Mouse (Mus musculus) thymus, adult 2 months (tissue): Measurements from ENCODE around the gene Sspn. TPM values are rescaled to one million over a fixed set of nuclear protein-coding genes. Genes with fewer than 3 reads are reported as not detected.

Source experiments
- DNase-seq: peaks from one replicate; pipeline ENCODE4 v3.0.0; 2021
- H3K27ac ChIP-seq: fragments of 200-500 bp; 2 replicates; pipeline ENCODE4 v1.5.1; 2012; ENCODE audit warnings: low read length, control low read depth; ENCODE audit not compliant: control insufficient read depth, insufficient read depth
- H3K27me3 ChIP-seq: fragments of 200-500 bp; 2 replicates; pipeline ENCODE4 v1.6.1; 2012; ENCODE audit warnings: mild to moderate bottlenecking, low read length, moderate library complexity, mixed read lengths; ENCODE audit not compliant: control insufficient read depth, insufficient read depth
- H3K36me3 ChIP-seq: fragments of 200-500 bp; 2 replicates; pipeline ENCODE4 v1.6.1; 2012; ENCODE audit warnings: mild to moderate bottlenecking, low read length, moderate library complexity; ENCODE audit not compliant: control insufficient read depth, insufficient read depth
- H3K4me1 ChIP-seq: fragments of 200-500 bp; replicated peaks from 2 replicates; pipeline ENCODE4 v1.6.1; 2012; ENCODE audit warnings: low read length; ENCODE audit not compliant: control insufficient read depth, insufficient read depth
- H3K4me3 ChIP-seq: fragments of 200-500 bp; 2 replicates; pipeline ENCODE4 v1.5.1; 2012; ENCODE audit warnings: mild to moderate bottlenecking, low read length, control low read depth, moderate library complexity; ENCODE audit not compliant: control insufficient read depth, insufficient read depth
- CTCF ChIP-seq: fragments of 200-500 bp; IDR thresholded peaks from 2 replicates; pipeline ENCODE4 v1.5.1; 2012; ENCODE audit warnings: mild to moderate bottlenecking, control low read depth, low read length, moderate library complexity, borderline replicate concordance; ENCODE audit not compliant: control insufficient read depth, poor library complexity, insufficient read depth; ENCODE audit errors: extremely low read depth
- POLR2A ChIP-seq: fragments of 200-500 bp; IDR thresholded peaks from 2 replicates; pipeline ENCODE4 v1.6.1; 2012; ENCODE audit warnings: mild to moderate bottlenecking, low read length, control low read depth, moderate library complexity; ENCODE audit not compliant: control insufficient read depth, poor library complexity, insufficient read depth; ENCODE audit errors: extremely low read depth
- WGBS: fragments of 180-500 bp; shearing (Covaris S2); methylation state at CpG from one replicate; pipeline ENCODE4 v1.1.7; 2018; 5-methylcytosine and 5-hydroxymethylcytosine counted together
- polyA plus RNA-seq: library from polyadenylated mRNA; depleted of rRNA; stranded (reverse); fragments of >200 nt; gene quantifications from 2 replicates; pipeline ENCODE4 v1.2.3, GENCODE M21; 2012

Gene Sspn
- polyA plus RNA-seq, 1 experiment: 2.9 TPM

DNA sequence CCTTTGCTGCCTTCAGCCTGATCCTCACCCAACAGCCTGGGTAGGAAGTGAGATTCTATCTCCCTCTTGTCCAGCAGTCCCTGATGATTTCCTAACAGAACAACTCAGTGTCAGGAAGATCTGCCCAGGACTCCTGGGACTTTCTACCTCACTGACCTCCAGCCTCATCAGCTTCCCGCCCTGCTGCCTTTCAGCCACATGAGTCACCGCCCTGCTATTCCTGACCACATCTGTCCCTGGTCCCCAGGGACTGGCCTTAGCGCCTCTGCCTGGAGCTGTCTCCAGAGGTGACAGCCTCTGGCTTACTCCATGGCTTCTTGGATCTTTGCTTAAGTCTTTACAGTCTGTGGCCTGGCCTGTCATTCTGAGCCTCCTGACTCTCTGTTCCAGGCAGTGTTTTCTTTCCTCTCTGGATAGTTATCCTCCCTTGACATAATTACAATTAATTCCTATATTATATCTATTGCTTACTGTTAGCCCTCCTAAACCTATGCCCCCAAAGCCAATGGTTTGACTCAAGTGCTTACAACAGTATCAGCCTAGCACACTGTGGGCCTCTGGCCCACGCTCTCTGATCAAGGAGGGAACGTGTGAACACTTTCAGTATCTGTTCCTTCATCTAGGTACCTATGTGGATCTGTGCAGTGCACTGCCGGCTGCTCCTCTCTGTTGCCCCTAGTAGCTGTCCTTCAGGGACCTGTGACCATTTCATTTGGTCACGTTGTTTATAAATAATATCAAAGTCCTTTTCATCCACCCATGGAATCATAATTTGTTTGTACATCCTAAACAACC lies 25.1 kb upstream of the Sspn start:
- no peaks in the 10 kb centered on the region for H3K36me3 ChIP-seq
- no peak overlapping the region for H3K27ac ChIP-seq
- 94% methylated on average over 7 of the region's 7 CpGs for WGBS
- no peaks in the 10 kb centered on the region for H3K27me3 ChIP-seq
- TF ChIP-seq CTCF (no peak), POLR2A (no peak)
- no peak for DNase-seq
- H3K4me1 ChIP-seq: no peaks in the 10 kb centered on the region
- H3K4me3 ChIP-seq: no peak overlapping the region

DNA sequence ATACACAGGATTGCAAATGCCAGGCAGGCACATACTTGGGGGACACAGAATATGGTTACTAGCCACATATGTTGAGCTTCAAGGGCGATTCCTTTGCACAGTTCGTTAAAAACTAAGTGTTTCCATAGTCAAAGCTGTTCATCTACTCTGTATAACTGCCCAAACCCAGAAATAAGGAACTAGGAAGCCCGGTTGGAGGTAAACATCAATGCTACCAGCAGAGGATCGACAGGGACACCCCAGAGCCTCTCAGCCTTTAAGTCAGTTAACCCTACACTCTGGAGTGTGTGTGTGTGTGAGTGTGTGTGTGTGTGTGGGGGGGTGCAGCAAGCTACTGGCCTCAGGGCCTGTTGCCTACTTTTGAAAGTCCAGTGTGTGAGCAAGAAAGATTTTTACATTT lies 21.5 kb upstream of the Sspn start:
- no peaks in the 10 kb centered on the region for H3K27me3 ChIP-seq

GRCm38 (mm10) chr6:145910469-145911426 lies 20.7 kb upstream of the Sspn start:
- no peaks in the 10 kb centered on the region for H3K36me3 ChIP-seq
- H3K4me3 ChIP-seq: no peak overlapping the region
- no peaks in the 10 kb centered on the region for H3K4me1 ChIP-seq
- TF ChIP-seq CTCF: no peak
- TF ChIP-seq POLR2A: no peak
- DNase-seq: no peak
- H3K27ac ChIP-seq: no peak overlapping the region
- no peaks in the 10 kb centered on the region for H3K27me3 ChIP-seq
- WGBS: 98% methylated on average over 3 of the region's 3 CpGs

More for the DNA sequence above, 21.5 kb upstream of the Sspn start:
- Histone ChIP-seq H3K36me3 (no peaks in the 10 kb centered on the region), H3K27ac (no peak overlapping the region), H3K4me3 (no peak overlapping the region), H3K4me1 (no peaks in the 10 kb centered on the region)
- no peak for DNase-seq
- 21% methylated on average over 4 of the region's 4 CpGs for WGBS
- TF ChIP-seq CTCF: no peak
- no peak for TF ChIP-seq POLR2A

DNA sequence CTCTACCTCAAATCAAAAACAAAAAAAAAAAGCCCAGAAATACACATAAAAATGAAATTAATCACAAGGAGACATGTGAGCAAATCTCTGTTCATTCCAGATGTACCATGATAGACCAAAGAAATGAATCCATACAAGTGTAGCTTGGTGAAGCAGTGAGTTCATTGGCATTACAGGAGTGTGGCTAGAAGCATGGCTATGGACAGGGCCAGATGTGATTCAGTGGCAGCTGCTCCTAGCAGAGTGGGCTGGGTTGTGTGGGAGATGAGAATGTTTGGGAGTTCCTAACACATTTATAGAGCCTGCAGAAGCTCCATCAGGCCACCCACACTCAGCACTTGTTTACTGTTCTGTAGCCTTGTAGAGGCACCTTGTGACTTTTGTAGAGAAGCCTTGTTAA lies 19.2 kb upstream of the Sspn start:
- TF ChIP-seq CTCF (no peak), POLR2A (no peak)
- Histone ChIP-seq H3K36me3 (no peaks in the 10 kb centered on the region), H3K27me3 (no peaks in the 10 kb centered on the region), H3K4me3 (no peak overlapping the region), H3K4me1 (no peaks in the 10 kb centered on the region), H3K27ac (no peak overlapping the region)
- DNase-seq: no peak

- Histone ChIP-seq H3K27ac (no peak overlapping the region), H3K36me3 (no peaks in the 10 kb centered on the region), H3K27me3 (no peaks in the 10 kb centered on the region), H3K4me1 (no peaks in the 10 kb centered on the region), H3K4me3 (no peak overlapping the region)
- TF ChIP-seq CTCF (no peak), POLR2A (no peak)
- 100% methylated on average over 2 of the region's 2 CpGs for WGBS
- DNase-seq: no peak
Measured at GRCm38 (mm10) chr6:145915435-145915834, 16.0 kb upstream of the Sspn start.

GRCm38 (mm10) chr6:145916401-145916800 lies 15.0 kb upstream of the Sspn start:
- WGBS: 80% methylated on average over 6 of the region's 6 CpGs
- TF ChIP-seq POLR2A: no peak
- no peak for TF ChIP-seq CTCF
- no peaks in the 10 kb centered on the region for H3K27me3 ChIP-seq
- H3K4me3 ChIP-seq: no peak overlapping the region
- no peaks in the 10 kb centered on the region for H3K4me1 ChIP-seq
- H3K36me3 ChIP-seq: no peaks in the 10 kb centered on the region
- no peak for DNase-seq
- H3K27ac ChIP-seq: no peak overlapping the region
